Mouse (Mus musculus): ENCODE results near the gene Satb2. TPM values are rescaled to one million over a fixed set of nuclear protein-coding genes. Genes with fewer than 3 reads are reported as not detected.
A peak's percentile ranks its signal among the peaks of the same experiment; 100 is the strongest.
"Not testable (repeated sequence)": the region's sequence is repeated elsewhere in the genome, so short reads cannot be mapped to it uniquely, and the experiment has no call there.

Satb2 gene
- total and polyA plus RNA-seq, 2 experiments from 2014 or later: 0.12 TPM; not detected in 1

DNA sequence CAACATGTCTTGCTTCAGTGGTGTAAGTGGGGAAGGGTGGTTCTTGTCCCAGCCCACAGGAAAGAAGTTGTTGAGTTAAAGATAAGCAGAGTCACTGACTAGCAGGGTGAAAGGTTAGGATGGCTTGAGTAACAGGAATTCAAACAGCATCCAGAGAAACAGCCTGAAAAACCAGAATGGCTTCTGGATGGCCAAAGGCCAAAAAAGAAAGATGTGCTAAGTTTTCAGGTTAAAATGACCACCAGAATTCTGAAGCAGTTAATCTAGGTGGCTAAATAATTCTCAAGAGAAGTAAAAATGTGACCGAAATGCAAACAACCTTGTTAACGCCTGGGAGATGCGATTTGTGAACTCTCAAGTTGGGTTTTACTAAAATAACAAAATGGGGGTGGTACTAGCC, 167.0 kb downstream of the Satb2 start:
- H3K9me3 ChIP-seq (replicated peaks; ENCODE audit: control insufficient read depth, low read length): no peaks in the 10 kb centered on the region
- H3K27me3 ChIP-seq (ENCODE audit: control insufficient read depth, insufficient read depth, low read length): no peaks in the 10 kb centered on the region
- H3K9ac ChIP-seq (replicated peaks; ENCODE audit: low read depth, low read length): no peak overlapping the region
- TF ChIP-seq CTCF (IDR thresholded peaks at IDR 0.05; ENCODE audit: low read depth): no peak
- TF ChIP-seq EP300 (IDR thresholded peaks at IDR 0.05; ENCODE audit: low read depth): no peak
- 89% methylated on average over 3 of the region's 3 CpGs for WGBS
- no peak for DNase-seq (ENCODE audit: low spot score)
- no peaks in the 10 kb centered on the region for H3K4me1 ChIP-seq (ENCODE audit: control insufficient read depth, insufficient read depth)
- H3K4me2 ChIP-seq (ENCODE audit: low read depth, low read length): no peak overlapping the region
- ATAC-seq (ENCODE audit: insufficient read depth, low read depth): no peak
- no peak overlapping the region for H3K27ac ChIP-seq (ENCODE audit: low read depth)
- no peak overlapping the region for H3K4me3 ChIP-seq (ENCODE audit: low read depth, low read length)
- no peaks in the 10 kb centered on the region for H3K36me3 ChIP-seq (replicated peaks; ENCODE audit: control insufficient read depth, insufficient read depth, low read length)

DNA sequence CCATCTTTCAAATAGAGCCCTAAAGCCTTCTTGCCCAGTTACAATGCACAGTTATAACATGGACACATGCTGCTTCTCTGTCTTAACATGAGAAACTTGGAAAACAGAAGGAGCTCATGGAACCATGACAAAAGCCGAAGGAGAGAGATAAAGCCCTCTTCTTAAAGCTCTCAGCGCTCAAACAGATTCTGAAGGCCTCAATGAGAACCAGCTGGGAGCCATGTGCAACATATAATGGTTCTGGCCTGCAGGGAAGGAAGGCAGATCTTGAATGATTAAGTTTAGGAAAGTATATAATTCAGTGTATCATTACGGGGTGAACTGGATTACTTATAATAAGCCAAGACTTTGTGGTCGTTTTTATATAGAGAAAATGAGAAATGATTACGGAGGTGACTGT, 172.4 kb downstream of the Satb2 start:
- Histone ChIP-seq H3K27me3 (ENCODE audit: control insufficient read depth, insufficient read depth, low read length) (no peaks in the 10 kb centered on the region), H3K27ac (ENCODE audit: low read depth) (no peak overlapping the region), H3K4me2 (ENCODE audit: low read depth, low read length) (no peak overlapping the region), H3K4me3 (ENCODE audit: low read depth, low read length) (no peak overlapping the region), H3K36me3 (replicated peaks; ENCODE audit: control insufficient read depth, insufficient read depth, low read length) (no peaks in the 10 kb centered on the region), H3K4me1 (ENCODE audit: control insufficient read depth, insufficient read depth) (no peaks in the 10 kb centered on the region), H3K9me3 (replicated peaks; ENCODE audit: control insufficient read depth, low read length) (no peaks in the 10 kb centered on the region), H3K9ac (replicated peaks; ENCODE audit: low read depth, low read length) (no peak overlapping the region)
- TF ChIP-seq CTCF (IDR thresholded peaks at IDR 0.05; ENCODE audit: low read depth) (no peak), EP300 (IDR thresholded peaks at IDR 0.05; ENCODE audit: low read depth) (no peak)
- DNase-seq (ENCODE audit: low spot score) (no peak), ATAC-seq (ENCODE audit: insufficient read depth, low read depth) (no peak)
- 73% methylated on average over 5 of the region's 5 CpGs for WGBS

DNA sequence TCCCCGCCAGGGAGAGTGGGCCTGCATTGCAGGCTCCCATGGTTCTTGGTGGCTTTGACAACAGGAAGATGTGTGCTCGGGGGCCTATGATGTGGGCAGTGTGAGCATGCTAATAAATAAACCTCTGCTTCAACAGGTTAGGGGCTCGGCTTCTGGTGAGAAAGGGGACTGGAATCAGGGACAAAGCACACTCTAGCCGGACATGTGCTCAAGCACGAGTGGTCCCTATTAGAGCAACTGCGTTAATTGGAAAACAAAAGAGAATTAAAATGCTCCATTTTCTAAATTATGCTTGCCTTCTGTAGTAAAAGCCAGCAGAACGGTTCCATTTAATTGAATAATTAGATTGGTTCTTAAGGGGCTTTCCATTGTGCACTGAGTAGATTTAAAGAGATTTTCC, 177.8 kb downstream of the Satb2 start:
- Histone ChIP-seq H3K9ac (replicated peaks; ENCODE audit: low read depth, low read length) (no peak overlapping the region), H3K4me1 (ENCODE audit: control insufficient read depth, insufficient read depth) (no peaks in the 10 kb centered on the region), H3K27ac (ENCODE audit: low read depth) (no peak overlapping the region), H3K36me3 (replicated peaks; ENCODE audit: control insufficient read depth, insufficient read depth, low read length) (no peaks in the 10 kb centered on the region), H3K27me3 (ENCODE audit: control insufficient read depth, insufficient read depth, low read length) (no peaks in the 10 kb centered on the region), H3K4me2 (ENCODE audit: low read depth, low read length) (no peak overlapping the region), H3K9me3 (replicated peaks; ENCODE audit: control insufficient read depth, low read length) (no peaks in the 10 kb centered on the region), H3K4me3 (ENCODE audit: low read depth, low read length) (no peak overlapping the region)
- TF ChIP-seq CTCF (IDR thresholded peaks at IDR 0.05; ENCODE audit: low read depth) (no peak), EP300 (IDR thresholded peaks at IDR 0.05; ENCODE audit: low read depth) (no peak)
- ATAC-seq (ENCODE audit: insufficient read depth, low read depth): no peak
- no peak for DNase-seq (ENCODE audit: low spot score)
- 89% methylated on average over 7 of the region's 7 CpGs for WGBS

- no peaks in the 10 kb centered on the region for H3K36me3 ChIP-seq (replicated peaks; ENCODE audit: control insufficient read depth, insufficient read depth, low read length)
- no peak overlapping the region for H3K27ac ChIP-seq (ENCODE audit: low read depth)
- ATAC-seq (ENCODE audit: insufficient read depth, low read depth) (no peak), DNase-seq (ENCODE audit: low spot score) (no peak)
- TF ChIP-seq CTCF (IDR thresholded peaks at IDR 0.05; ENCODE audit: low read depth): no peak
- TF ChIP-seq EP300 (IDR thresholded peaks at IDR 0.05; ENCODE audit: low read depth): no peak
- no peak overlapping the region for H3K4me2 ChIP-seq (ENCODE audit: low read depth, low read length)
- WGBS: 67% methylated on average over 19 of the region's 19 CpGs
- no peaks in the 10 kb centered on the region for H3K4me1 ChIP-seq (ENCODE audit: control insufficient read depth, insufficient read depth)
- no peak overlapping the region for H3K9ac ChIP-seq (replicated peaks; ENCODE audit: low read depth, low read length)
- H3K4me3 ChIP-seq (ENCODE audit: low read depth, low read length): no peak overlapping the region
- no peaks in the 10 kb centered on the region for H3K9me3 ChIP-seq (replicated peaks; ENCODE audit: control insufficient read depth, low read length)
- no peaks in the 10 kb centered on the region for H3K27me3 ChIP-seq (ENCODE audit: control insufficient read depth, insufficient read depth, low read length)
Observed at GRCm38 (mm10) chr1:56795016-56795608, 183.3 kb downstream of the Satb2 start.

DNA sequence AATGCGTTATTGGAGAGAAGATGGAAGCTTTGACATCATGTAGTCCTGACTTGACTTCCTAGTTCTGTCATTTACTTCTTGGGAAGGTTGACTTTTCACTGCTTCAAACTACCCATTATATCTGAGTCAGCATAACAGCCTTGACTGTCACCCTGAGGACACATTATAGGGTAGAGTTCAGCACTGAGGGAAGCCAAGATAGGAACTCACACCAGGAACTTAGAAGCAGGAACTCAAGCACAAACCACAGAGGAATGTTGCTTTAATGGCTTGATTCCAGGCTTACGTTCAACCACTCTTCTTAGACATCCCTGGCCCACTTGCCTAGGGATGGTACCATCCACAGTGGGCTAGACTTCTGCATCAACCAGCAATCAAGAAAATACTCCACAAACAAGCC, 188.8 kb downstream of the Satb2 start:
- H3K27me3 ChIP-seq (ENCODE audit: control insufficient read depth, insufficient read depth, low read length): no peaks in the 10 kb centered on the region
- H3K4me1 ChIP-seq (ENCODE audit: control insufficient read depth, insufficient read depth): no peaks in the 10 kb centered on the region
- no peaks in the 10 kb centered on the region for H3K9me3 ChIP-seq (replicated peaks; ENCODE audit: control insufficient read depth, low read length)
- H3K27ac ChIP-seq (ENCODE audit: low read depth): no peak overlapping the region
- H3K36me3 ChIP-seq (replicated peaks; ENCODE audit: control insufficient read depth, insufficient read depth, low read length): no peaks in the 10 kb centered on the region
- WGBS: 76% methylated on average over 2 of the region's 2 CpGs
- no peak overlapping the region for H3K9ac ChIP-seq (replicated peaks; ENCODE audit: low read depth, low read length)
- DNase-seq (ENCODE audit: low spot score) (no peak), ATAC-seq (ENCODE audit: insufficient read depth, low read depth) (no peak)
- H3K4me3 ChIP-seq (ENCODE audit: low read depth, low read length): no peak overlapping the region
- H3K4me2 ChIP-seq (ENCODE audit: low read depth, low read length): no peak overlapping the region
- TF ChIP-seq EP300 (IDR thresholded peaks at IDR 0.05; ENCODE audit: low read depth) (no peak), CTCF (IDR thresholded peaks at IDR 0.05; ENCODE audit: low read depth) (no peak)

DNA sequence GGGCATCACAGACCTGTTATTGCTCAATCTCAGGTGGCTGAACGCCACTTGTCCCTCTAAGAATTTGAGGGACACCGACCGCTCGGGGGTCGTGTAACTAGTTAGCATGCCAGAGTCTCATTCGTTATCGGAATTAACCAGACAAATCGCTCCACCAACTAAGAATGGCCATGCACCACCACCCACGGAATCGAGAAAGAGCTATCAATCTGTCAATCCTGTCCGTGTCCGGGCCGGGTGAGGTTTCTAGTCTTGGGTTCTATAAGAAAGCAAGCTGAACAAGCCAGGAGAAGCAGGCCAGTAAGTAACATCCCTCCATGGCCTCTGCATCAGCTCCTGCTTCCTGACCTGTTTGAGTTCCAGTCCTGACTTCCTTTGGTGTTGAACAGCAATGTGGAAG, 196.3 kb downstream of the Satb2 start:
- H3K4me3 ChIP-seq (ENCODE audit: low read depth, low read length); H3K27ac ChIP-seq (ENCODE audit: low read depth); H3K4me1 ChIP-seq (ENCODE audit: control insufficient read depth, insufficient read depth); DNase-seq (ENCODE audit: low spot score); H3K9me3 ChIP-seq (replicated peaks; ENCODE audit: control insufficient read depth, low read length); H3K27me3 ChIP-seq (ENCODE audit: control insufficient read depth, insufficient read depth, low read length); H3K36me3 ChIP-seq (replicated peaks; ENCODE audit: control insufficient read depth, insufficient read depth, low read length); H3K4me2 ChIP-seq (ENCODE audit: low read depth, low read length); H3K9ac ChIP-seq (replicated peaks; ENCODE audit: low read depth, low read length): not testable (repeated sequence)
- peak; percentile 85 for ATAC-seq (ENCODE audit: insufficient read depth, low read depth)
- 79% methylated on average over 13 of the region's 13 CpGs for WGBS

All from heart, postnatal 0 days (tissue).